Mouse (Mus musculus) liver, postnatal 0 days (tissue): Measurements from ENCODE around the gene Stk24.

Experiments
- CTCF ChIP-seq: sonication (generic); IDR thresholded peaks from 2 replicates; pipeline ENCODE4 v1.5.1; 2016; ENCODE audit warnings: antibody characterized with exemption, low read depth
- EP300 ChIP-seq: IDR thresholded peaks from 2 replicates; pipeline ENCODE4 v1.6.1; 2016; ENCODE audit warnings: antibody characterized with exemption, low read depth, mild to moderate bottlenecking

GRCm38 (mm10) chr14:121358327-121358726 lies 21.5 kb downstream of the Stk24 start:
- no peak for TF ChIP-seq CTCF
- no peak for TF ChIP-seq EP300
